Mouse (Mus musculus) CH12.LX (cell line): ENCODE results near the gene Enox2. TPM values are rescaled to one million over a fixed set of nuclear protein-coding genes. Genes with fewer than 3 reads are reported as not detected.

ENCODE experiments used
- DNase-seq: peaks from one replicate; pipeline ENCODE4 v3.0.0-alpha.2; 2013; ENCODE audit errors: extremely low read depth
- H3K27ac ChIP-seq: 2 replicates; pipeline ENCODE4 v1.5.1; 2012; ENCODE audit warnings: low read depth, mild to moderate bottlenecking, control low read depth, moderate library complexity; ENCODE audit not compliant: insufficient read depth
- H3K27me3 ChIP-seq: replicated peaks from 2 replicates; pipeline ENCODE3; 2012; ENCODE audit warnings: inconsistent platforms
- H3K36me3 ChIP-seq, 2 experiments: replicated peaks in 1 of 2; 2 replicates each; pipeline versions ENCODE3 to v1.6.1; 2012; ENCODE audit warnings: inconsistent platforms in 1 of 2, low read length in 1 of 2, mild to moderate bottlenecking in 1 of 2, mixed read lengths in 1 of 2, moderate library complexity in 1 of 2; ENCODE audit not compliant: control insufficient read depth in 1 of 2, insufficient read depth in 1 of 2
- H3K4me1 ChIP-seq, 2 experiments: 2 replicates each; pipeline ENCODE4 v1.6.1; 2012; ENCODE audit warnings: inconsistent platforms in 1 of 2, moderate library complexity in 1 of 2; ENCODE audit not compliant: insufficient read depth in 2 of 2, control insufficient read depth in 1 of 2
- H3K4me2 ChIP-seq: 2 replicates; pipeline ENCODE4 v1.6.1; 2012; ENCODE audit warnings: low read depth, mild to moderate bottlenecking, control low read depth; ENCODE audit not compliant: poor library complexity, insufficient read depth, severe bottlenecking
- H3K4me3 ChIP-seq, 3 experiments: fragments of 150-350 bp in 1 of 3; sonication (generic) in 1 of 3; replicated peaks in 1 of 3; 2 replicates each; pipeline versions ENCODE3 to v1.5.1; 2011 to 2012; ENCODE audit warnings: low read depth in 2 of 3, low read length in 2 of 3, mild to moderate bottlenecking in 2 of 3, moderate library complexity in 2 of 3, control low read depth in 1 of 3, improper control_type of control experiment in 1 of 3, inconsistent platforms in 1 of 3, mixed read lengths in 1 of 3; ENCODE audit not compliant: poor library complexity in 1 of 3
- H3K79me2 ChIP-seq: replicated peaks from 2 replicates; pipeline ENCODE4 v1.6.1; 2012; ENCODE audit warnings: mild to moderate bottlenecking, moderate library complexity; ENCODE audit not compliant: control insufficient read depth, poor library complexity, insufficient read depth, severe bottlenecking; ENCODE audit errors: extremely low read depth
- H3K9ac ChIP-seq: 2 replicates; pipeline ENCODE4 v1.6.1; 2012; ENCODE audit warnings: low read depth, mild to moderate bottlenecking, control low read depth, moderate library complexity; ENCODE audit not compliant: insufficient read depth
- H3K9me3 ChIP-seq: replicated peaks from 2 replicates; pipeline ENCODE3; 2012; ENCODE audit warnings: low read length, inconsistent platforms, mixed read lengths
- CHD1 ChIP-seq: IDR thresholded peaks from 2 replicates; pipeline ENCODE4 v1.6.1; 2012; ENCODE audit warnings: low read depth, low read length, improper control_type of control experiment, inconsistent platforms
- ELF1 ChIP-seq: IDR thresholded peaks from 2 replicates; pipeline ENCODE4 v1.6.1; 2014; ENCODE audit warnings: low read depth, mild to moderate bottlenecking, inconsistent platforms, low read length, improper control_type of control experiment
- IRF4 ChIP-seq: IDR thresholded peaks from 2 replicates; pipeline ENCODE4 v1.6.1; 2014; ENCODE audit warnings: low read depth, mild to moderate bottlenecking, inconsistent platforms, low read length, improper control_type of control experiment
- MEF2A ChIP-seq: IDR thresholded peaks from 2 replicates; pipeline ENCODE4 v1.6.1; 2014; ENCODE audit warnings: low read depth, mild to moderate bottlenecking, inconsistent platforms, low read length, improper control_type of control experiment, borderline replicate concordance
- RCOR1 ChIP-seq: conservative IDR thresholded peaks from 2 replicates; pipeline ENCODE4 v1.6.1; 2012; ENCODE audit warnings: low read depth, mild to moderate bottlenecking, inconsistent platforms, low read length, improper control_type of control experiment
- USF1 ChIP-seq: IDR thresholded peaks from 2 replicates; pipeline ENCODE4 v1.6.1; 2014; ENCODE audit warnings: low read depth, mild to moderate bottlenecking, inconsistent platforms, low read length, improper control_type of control experiment
- USF2 ChIP-seq: conservative IDR thresholded peaks from 2 replicates; pipeline ENCODE4 v1.6.1; 2011; ENCODE audit warnings: low read depth, low read length, improper control_type of control experiment
- ZKSCAN1 ChIP-seq: IDR thresholded peaks from 2 replicates; pipeline ENCODE4 v1.6.1; 2012; ENCODE audit warnings: low read depth, inconsistent platforms, low read length, improper control_type of control experiment, borderline replicate concordance
- ZNF384 ChIP-seq: IDR thresholded peaks from 2 replicates; pipeline ENCODE4 v1.6.1; 2012; ENCODE audit warnings: low read depth, low read length, improper control_type of control experiment, inconsistent platforms
- dilution Hi-C: fragments of 300-500 bp; cut with MboI; formaldehyde crosslinking; loops from 2 replicates; pipeline ENCODE4 v1.14.3; 2020; ENCODE audit warnings: low sequenced_read_pairs; ENCODE audit not compliant: extremely low pct_unique_long_range_greater_than_20kb, extremely low pct_ligation_motif_present
- in situ Hi-C: fragments of 300-500 bp; cut with MboI; formaldehyde crosslinking; loops from 3 replicates; pipeline ENCODE4 v1.14.3; 2019; ENCODE audit warnings: low sequenced_read_pairs, low pct_ligation_motif_present, low pct_unique_long_range_greater_than_20kb, mixed read lengths
- polyA plus RNA-seq: library from polyadenylated mRNA; unstranded; fragments of >175 nt; gene quantifications from 2 replicates; pipeline ENCODE4 v1.2.1, GENCODE M21; 2012; ENCODE audit warnings: low read depth; ENCODE audit not compliant: insufficient read length
- total RNA-seq, 2 experiments: library from RNA; depleted of rRNA; stranded (reverse); fragments of 300-350 nt in 1 of 2; fragments of >200 nt in 1 of 2; gene quantifications; 2 replicates each; pipeline ENCODE4 v1.2.3; 2012 to 2014

The Enox2 gene
- total and polyA plus RNA-seq, 3 experiments: 8.4 to 12.9 (median 12.7) TPM

DNA sequence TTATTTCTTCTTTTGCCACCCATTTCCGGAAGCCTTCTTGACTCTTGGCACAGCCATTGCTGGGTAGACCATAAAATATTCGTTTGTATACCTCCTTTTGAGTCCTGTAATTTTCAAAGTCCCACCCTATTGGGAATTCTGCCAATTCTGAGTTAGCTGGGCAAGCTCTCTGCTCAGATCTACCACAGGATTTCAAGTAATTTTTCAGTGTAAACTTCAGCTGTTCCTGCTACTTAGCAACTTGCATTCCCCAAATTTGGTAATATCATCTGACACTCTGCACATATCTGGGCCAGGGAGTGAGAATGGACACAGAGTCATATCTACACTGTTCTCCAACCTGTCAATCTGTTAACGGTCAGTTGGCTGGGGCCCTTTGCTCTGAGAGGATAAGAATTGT is 214.5 kb downstream of the Enox2 start:
- DNase-seq: no peak
- H3K9me3 ChIP-seq: no peaks in the 10 kb centered on the region
- H3K27me3 ChIP-seq: no peaks in the 10 kb centered on the region
- no peak overlapping the region for H3K4me3 ChIP-seq
- dilution Hi-C loops: no loop called here
- H3K4me1 ChIP-seq: peaks cover 4 to 10% of the 10 kb centered on the region in 2 experiments; a peak in 2 of 4 replicates
- in situ Hi-C loops: no loop called here
- no peak overlapping the region for H3K9ac ChIP-seq
- H3K36me3 ChIP-seq: peaks cover 0 to 2% of the 10 kb centered on the region in 2 experiments
- no peaks in the 10 kb centered on the region for H3K79me2 ChIP-seq
- no peak overlapping the region for H3K27ac ChIP-seq
- no peak for TF ChIP-seq RCOR1
- TF ChIP-seq ELF1: no peak
- no peak for TF ChIP-seq USF1
- TF ChIP-seq, all 38 proteins: peak for 0
- H3K4me2 ChIP-seq: no peak overlapping the region

DNA sequence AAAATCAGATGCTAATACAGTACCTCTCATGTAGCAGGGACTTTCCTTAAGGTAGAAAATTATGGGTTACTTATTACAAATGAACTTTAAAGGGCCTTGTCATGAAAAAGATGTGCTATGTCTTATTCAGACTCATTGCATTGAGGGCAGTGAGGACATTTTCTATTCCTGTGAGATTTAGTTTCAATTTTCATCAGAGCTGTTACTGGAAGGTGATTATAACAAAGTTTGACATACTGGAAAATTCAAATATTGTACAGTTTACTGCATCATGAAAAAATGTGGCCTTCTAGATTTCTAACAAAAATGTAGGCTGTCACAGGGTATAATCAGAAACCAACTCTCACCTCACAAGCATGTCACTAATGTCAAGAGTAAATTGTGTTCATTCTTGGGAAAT is 242.9 kb downstream of the Enox2 start:
- dilution Hi-C loops: no loop called here
- H3K9ac ChIP-seq: no peak overlapping the region
- in situ Hi-C loops: no loop called here
- H3K79me2 ChIP-seq: no peaks in the 10 kb centered on the region
- no peak overlapping the region for H3K27ac ChIP-seq
- H3K4me3 ChIP-seq: no peak overlapping the region
- H3K9me3 ChIP-seq: no peaks in the 10 kb centered on the region
- DNase-seq: peak; percentile 3
- no peaks in the 10 kb centered on the region for H3K4me1 ChIP-seq
- peak; percentile 80 for TF ChIP-seq MEF2A
- TF ChIP-seq ZKSCAN1: no peak
- TF ChIP-seq IRF4: 0 out of 2 replicates have a peak, but pooled peaks have one; percentile 10
- TF ChIP-seq, all 38 proteins: peak for 2
- no peaks in the 10 kb centered on the region for H3K36me3 ChIP-seq
- no peaks in the 10 kb centered on the region for H3K27me3 ChIP-seq
- H3K4me2 ChIP-seq: no peak overlapping the region

DNA sequence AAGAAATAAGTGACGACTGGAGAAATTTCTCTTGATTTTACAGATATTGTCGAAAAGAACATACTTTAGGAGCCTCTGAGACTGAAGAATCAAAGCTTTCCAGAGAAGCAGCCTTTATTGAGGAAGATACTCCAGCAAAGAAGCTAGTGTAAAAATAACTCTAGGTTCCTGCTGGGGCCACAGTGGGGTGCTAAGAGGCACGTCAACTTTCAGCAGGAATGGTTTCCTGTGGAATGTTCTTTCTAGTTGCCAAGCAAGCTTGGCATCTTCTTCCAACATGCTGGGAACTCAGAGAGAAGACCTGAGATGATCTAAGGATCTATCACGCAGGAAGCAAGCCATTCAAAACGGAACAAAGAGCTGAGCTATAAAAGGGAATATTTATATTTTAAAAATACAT is 278.3 kb downstream of the Enox2 start:
- Histone ChIP-seq H3K9me3 (no peaks in the 10 kb centered on the region), H3K4me2 (no peak overlapping the region), H3K4me3 (no peak overlapping the region), H3K27me3 (no peaks in the 10 kb centered on the region), H3K4me1 (no peaks in the 10 kb centered on the region), H3K79me2 (no peaks in the 10 kb centered on the region), H3K9ac (no peak overlapping the region), H3K27ac (no peak overlapping the region), H3K36me3 (peaks cover 0 to 2% of the 10 kb centered on the region in 2 experiments)
- dilution Hi-C loops: no loop called here
- in situ Hi-C loops: no loop called here
- no peak for DNase-seq
- TF ChIP-seq CHD1 (no peak), ZNF384 (no peak), ELF1 (no peak), RCOR1 (no peak), IRF4 (no peak), USF1 (no peak), USF2 (no peak)
